Mouse (Mus musculus): ENCODE measurements at regions not wholly inside any gene's neighbourhood (a gene's known extent, or its start where the extent isn't known, plus 50 kb on each side); places are given as distances from the start of the nearest gene placed in this dataset.
A peak's percentile ranks its signal among the peaks of the same experiment; 100 is the strongest.
"Not testable (repeated sequence)": the region's sequence is repeated elsewhere in the genome, so short reads cannot be mapped to it uniquely, and the experiment has no call there.

DNA sequence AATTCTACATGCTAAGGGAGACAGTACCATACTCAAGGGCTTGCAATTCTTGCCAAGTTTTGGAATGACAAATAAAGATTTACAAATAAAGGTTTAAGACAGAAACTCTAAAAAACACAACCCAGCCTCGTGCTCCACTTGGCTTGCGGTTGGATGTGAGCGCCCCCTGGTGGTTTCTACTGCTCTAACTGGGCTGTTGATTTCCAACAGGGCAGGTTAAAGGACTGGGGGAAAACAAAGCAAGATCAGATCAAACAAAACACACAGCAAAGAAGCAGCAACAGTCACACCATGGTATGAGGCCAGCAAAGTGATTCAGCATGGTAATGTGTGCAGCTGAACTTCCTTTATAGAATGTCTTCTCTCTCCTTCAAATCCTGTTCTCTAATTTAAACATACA is 339.2 kb downstream of the Adam3 start:
- H3K9me3 ChIP-seq (replicated peaks), result no peaks in the 10 kb centered on the region
- no peak overlapping the region for H3K9ac ChIP-seq
- ATAC-seq (ENCODE audit: low FRiP score), result no peak
- no peak overlapping the region for H3K4me2 ChIP-seq (replicated peaks)
- 10% methylated on average over 3 of the region's 3 CpGs for WGBS
- H3K4me3 ChIP-seq, result no peak overlapping the region
- H3K27me3 ChIP-seq, result no peaks in the 10 kb centered on the region
- H3K27ac ChIP-seq, result no peak overlapping the region
- H3K4me1 ChIP-seq, result 0 out of 2 replicates have a peak, but pooled peaks cover 2% of the 10 kb centered on the region
- no peaks in the 10 kb centered on the region for H3K36me3 ChIP-seq

DNA sequence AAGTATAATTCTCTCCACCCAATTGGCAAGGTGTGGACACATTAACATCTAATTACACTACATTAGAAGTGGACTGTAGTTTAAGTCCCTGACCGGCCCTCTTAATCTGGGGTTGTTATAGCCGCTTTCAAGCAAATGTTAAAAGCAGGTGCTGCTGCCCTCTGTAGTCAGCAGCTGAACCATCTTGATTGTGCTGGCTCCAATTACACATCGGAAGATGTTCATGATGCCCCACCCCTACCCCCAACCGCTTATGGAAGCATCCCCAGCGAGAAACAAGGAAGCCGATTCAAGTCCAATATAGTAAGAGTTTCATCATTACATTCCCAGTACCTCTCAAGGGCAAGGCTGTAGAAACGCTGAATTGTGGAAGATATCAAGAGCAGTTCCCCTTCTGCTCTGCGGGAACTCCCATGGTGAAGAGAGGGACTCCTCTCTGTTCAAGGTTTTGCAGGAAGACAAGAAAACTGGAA is 341.7 kb downstream of the Adam3 start:
- Histone ChIP-seq H3K36me3 (no peaks in the 10 kb centered on the region), H3K4me1 (0 out of 2 replicates have a peak, but pooled peaks cover 2% of the 10 kb centered on the region), H3K9ac (no peak overlapping the region), H3K4me2 (replicated peaks) (no peak overlapping the region), H3K9me3 (replicated peaks) (no peaks in the 10 kb centered on the region; the same call in 1 of the 2 replicates), H3K27me3 (no peaks in the 10 kb centered on the region), H3K4me3 (no peak overlapping the region), H3K27ac (no peak overlapping the region)
- WGBS, result 75% methylated on average over 8 of the region's 8 CpGs
- no peak for ATAC-seq (ENCODE audit: low FRiP score)

DNA sequence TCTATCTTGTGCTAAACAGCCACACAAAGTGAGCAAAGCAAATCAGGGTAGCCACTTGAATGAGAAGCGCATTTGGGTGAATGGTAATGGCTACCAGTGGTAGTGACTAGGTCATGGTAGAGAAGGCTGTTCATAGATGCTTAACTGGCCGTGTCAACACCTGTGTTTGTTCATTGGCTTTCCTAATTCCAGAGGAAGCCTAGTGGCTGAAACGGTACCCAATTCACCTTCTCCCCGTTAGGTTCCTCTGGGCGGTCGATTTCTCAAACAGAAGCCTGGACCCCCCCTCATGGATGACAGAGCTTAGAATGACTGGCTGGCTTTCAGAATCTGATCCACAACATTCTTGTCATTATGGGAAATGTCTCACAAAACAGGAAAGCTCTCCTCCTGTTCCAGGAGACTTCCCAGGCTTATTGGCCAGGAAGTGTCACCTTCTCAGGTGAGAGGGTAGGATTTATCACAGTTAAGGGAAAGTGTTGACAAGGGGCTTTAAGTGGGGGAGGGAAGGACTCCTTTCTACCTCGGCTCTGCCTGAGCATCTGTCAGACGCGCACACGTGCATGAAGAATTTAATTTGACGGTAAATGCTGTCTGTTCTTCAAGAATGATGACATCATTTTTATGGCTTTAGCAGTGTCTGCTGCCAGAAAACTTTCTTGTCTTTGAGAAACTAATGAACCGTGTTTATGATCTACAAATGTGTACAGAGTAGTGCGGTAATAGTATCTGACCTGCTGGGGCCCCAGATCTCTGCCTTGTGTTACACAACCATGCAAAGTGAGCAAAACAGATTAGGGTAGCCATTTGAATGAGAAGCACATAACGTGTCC is 342.3 kb downstream of the Adam3 start:
- Histone ChIP-seq H3K4me3 (no peak overlapping the region), H3K27ac (no peak overlapping the region), H3K9ac (no peak overlapping the region), H3K27me3 (no peaks in the 10 kb centered on the region), H3K9me3 (replicated peaks) (no peaks in the 10 kb centered on the region; the same call in 1 of the 2 replicates), H3K4me1 (0 out of 2 replicates have a peak, but pooled peaks cover 2% of the 10 kb centered on the region), H3K36me3 (no peaks in the 10 kb centered on the region), H3K4me2 (replicated peaks) (no peak overlapping the region)
- peak; percentile 8; the same call in 1 of the 2 replicates for ATAC-seq (ENCODE audit: low FRiP score)
- 80% methylated on average over 14 of the region's 14 CpGs for WGBS

DNA sequence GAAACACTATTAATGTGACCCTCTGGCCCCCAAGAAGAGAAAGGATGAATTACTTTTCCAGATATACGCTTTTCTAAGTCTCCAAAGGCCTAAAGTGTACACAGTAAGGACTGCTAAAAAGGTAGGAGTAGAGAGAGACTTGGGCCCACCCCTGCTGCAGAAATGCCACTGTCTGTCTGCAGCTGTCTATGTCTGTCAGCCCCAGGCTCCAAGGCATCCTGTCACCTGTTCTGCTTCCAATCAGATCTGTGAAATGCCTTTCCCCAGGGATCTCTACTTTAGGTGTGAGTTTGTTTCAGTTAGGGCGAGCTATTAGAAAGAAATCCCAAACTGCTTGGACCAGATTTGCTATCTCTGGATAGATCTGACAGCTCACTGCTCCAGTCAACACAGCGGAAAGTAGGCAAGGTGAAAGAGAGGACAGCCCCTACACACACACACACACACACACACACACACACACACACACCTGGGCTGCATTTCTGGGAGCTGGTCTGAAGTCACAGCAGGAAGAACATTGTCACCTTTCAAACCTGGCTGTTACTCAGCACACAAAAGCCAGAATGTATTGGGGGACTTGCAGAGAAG is 343.9 kb downstream of the Adam3 start:
- H3K36me3 ChIP-seq, result no peaks in the 10 kb centered on the region
- no peaks in the 10 kb centered on the region for H3K27me3 ChIP-seq
- 83% methylated on average over 3 of the region's 3 CpGs for WGBS
- no peak for ATAC-seq (ENCODE audit: low FRiP score)
- no peak overlapping the region for H3K4me3 ChIP-seq
- H3K4me2 ChIP-seq (replicated peaks), result no peak overlapping the region
- H3K9me3 ChIP-seq (replicated peaks), result no peaks in the 10 kb centered on the region; the same call in 1 of the 2 replicates
- H3K4me1 ChIP-seq, result 0 out of 2 replicates have a peak, but pooled peaks cover 2% of the 10 kb centered on the region
- H3K27ac ChIP-seq, result no peak overlapping the region
- H3K9ac ChIP-seq, result no peak overlapping the region

DNA sequence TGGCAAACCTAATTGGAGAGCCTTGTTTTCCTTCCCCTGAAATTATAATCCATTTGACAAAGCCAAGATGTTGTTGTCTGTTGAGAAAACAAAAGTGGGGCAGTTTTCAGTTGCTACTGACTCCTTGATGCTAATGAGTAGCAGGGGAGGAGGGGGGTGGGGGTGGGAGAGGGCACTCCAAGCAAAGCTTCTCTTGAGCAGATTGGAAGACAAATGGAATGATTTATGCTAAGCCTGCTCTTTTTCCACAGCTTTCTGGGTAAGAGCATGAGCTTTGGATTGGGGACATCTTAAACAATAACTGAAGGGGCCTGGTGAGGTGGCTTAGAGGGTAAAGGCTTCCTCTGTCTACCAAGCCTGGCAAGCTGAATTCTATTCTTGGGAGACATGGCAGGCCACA is 347.6 kb downstream of the Adam3 start:
- Histone ChIP-seq H3K4me1 (0 out of 2 replicates have a peak, but pooled peaks cover 1% of the 10 kb centered on the region), H3K9me3 (replicated peaks) (no peaks in the 10 kb centered on the region; the same call in 1 of the 2 replicates), H3K36me3 (no peaks in the 10 kb centered on the region), H3K9ac (no peak overlapping the region), H3K4me2 (replicated peaks) (no peak overlapping the region), H3K27me3 (no peaks in the 10 kb centered on the region), H3K4me3 (no peak overlapping the region), H3K27ac (no peak overlapping the region)
- ATAC-seq (ENCODE audit: low FRiP score), result no peak

DNA sequence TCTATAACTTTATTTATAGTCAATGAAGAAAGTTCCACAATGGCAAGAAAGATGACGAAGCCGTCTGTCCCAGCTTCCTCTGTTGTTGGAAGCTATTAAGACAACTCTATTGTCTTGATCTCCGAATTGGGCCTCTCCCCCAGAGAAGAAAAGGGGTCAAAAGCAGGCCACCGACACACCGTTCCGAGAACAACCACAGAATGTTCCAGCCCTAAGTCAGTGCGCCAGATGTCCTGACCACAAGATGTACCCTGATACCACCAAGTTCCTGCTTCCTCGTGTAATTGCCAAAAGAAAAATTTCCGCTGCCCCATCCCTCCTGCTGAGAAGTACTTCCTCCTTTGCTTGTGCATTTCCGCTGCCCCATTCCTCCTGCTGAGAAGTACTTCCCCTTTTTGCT is 348.8 kb downstream of the Adam3 start:
- H3K4me1 ChIP-seq; H3K4me3 ChIP-seq; H3K9ac ChIP-seq; H3K36me3 ChIP-seq; H3K27me3 ChIP-seq; H3K4me2 ChIP-seq (replicated peaks); H3K27ac ChIP-seq; ATAC-seq (ENCODE audit: low FRiP score); H3K9me3 ChIP-seq (replicated peaks): not testable (repeated sequence)
- WGBS, result 83% methylated on average over 10 of the region's 10 CpGs

DNA sequence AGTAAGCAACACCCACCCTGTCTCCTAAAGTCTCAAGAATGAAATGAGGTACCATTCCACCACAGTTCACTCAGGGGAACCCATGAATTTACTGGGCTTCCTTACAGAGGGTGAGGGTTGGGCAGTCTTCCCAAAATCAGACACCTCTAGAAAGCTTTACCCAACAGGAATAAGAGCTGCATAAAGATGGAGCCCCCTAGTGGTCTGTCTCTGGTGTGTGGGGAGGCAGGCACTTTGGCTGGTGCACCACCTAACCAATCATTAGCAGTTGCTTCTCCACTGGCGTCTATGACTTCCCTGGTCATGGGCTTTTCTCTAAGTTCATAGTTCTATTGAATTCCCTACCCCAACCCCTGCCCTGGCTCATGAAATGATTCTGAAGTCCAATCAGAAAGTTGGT is 351.1 kb downstream of the Adam3 start:
- ATAC-seq (ENCODE audit: low FRiP score), result no peak
- 93% methylated on average over 1 of the region's 1 CpGs for WGBS
- no peaks in the 10 kb centered on the region for H3K36me3 ChIP-seq
- H3K4me1 ChIP-seq, result no peaks in the 10 kb centered on the region
- H3K27ac ChIP-seq, result no peak overlapping the region
- no peak overlapping the region for H3K4me3 ChIP-seq
- H3K4me2 ChIP-seq (replicated peaks), result no peak overlapping the region
- no peaks in the 10 kb centered on the region for H3K27me3 ChIP-seq
- H3K9ac ChIP-seq, result no peak overlapping the region
- no peaks in the 10 kb centered on the region for H3K9me3 ChIP-seq (replicated peaks)

DNA sequence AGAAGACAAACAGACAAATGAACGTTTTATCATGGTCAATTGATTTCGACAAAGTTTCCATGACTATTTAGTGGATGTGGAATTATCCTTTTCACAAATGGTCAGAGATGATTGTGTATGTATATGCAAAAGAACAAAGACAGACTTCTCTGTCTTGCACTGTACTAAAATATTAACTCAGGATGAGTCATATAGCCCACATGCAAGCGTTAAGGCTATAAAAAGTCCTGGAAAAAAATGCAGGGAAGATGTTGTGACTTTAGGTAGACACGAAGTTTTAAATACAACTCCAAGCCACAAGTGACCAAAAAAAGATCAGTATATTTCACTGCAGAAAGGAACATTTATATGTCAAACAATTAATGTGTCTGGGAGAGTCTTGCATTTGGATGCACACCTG is 353.6 kb downstream of the Adam3 start:
- Histone ChIP-seq H3K9me3 (replicated peaks) (no peaks in the 10 kb centered on the region), H3K36me3 (no peaks in the 10 kb centered on the region), H3K4me3 (no peak overlapping the region), H3K4me2 (replicated peaks) (no peak overlapping the region), H3K4me1 (no peaks in the 10 kb centered on the region), H3K27me3 (no peaks in the 10 kb centered on the region), H3K9ac (no peak overlapping the region), H3K27ac (no peak overlapping the region)
- 87% methylated on average over 4 of the region's 4 CpGs for WGBS
- no peak for ATAC-seq (ENCODE audit: low FRiP score)

DNA sequence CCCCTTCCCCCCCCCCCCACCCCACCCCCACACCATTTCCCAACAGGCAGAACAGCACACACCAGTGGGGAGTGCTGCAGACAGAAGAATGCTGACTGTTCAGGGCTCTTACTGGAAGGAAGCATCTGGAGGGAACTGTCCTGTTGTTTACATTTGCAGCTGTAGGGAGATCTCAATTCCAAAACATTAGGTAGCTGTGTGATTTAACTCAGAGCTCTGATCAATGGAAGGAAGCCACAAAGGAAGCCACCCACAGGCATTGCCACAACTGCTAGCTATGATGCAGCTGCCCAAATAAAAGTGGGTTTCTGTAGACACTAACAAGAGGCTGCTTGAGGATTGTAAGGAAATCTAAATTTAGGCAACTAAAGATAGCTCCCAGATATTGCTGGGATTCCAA is 359.7 kb downstream of the Adam3 start:
- Histone ChIP-seq H3K27me3 (no peaks in the 10 kb centered on the region), H3K9me3 (replicated peaks) (no peaks in the 10 kb centered on the region), H3K4me1 (0 out of 2 replicates have a peak, but pooled peaks cover 2% of the 10 kb centered on the region), H3K36me3 (no peaks in the 10 kb centered on the region), H3K9ac (no peak overlapping the region), H3K27ac (no peak overlapping the region), H3K4me3 (no peak overlapping the region), H3K4me2 (replicated peaks) (no peak overlapping the region)
- no peak for ATAC-seq (ENCODE audit: low FRiP score)

DNA sequence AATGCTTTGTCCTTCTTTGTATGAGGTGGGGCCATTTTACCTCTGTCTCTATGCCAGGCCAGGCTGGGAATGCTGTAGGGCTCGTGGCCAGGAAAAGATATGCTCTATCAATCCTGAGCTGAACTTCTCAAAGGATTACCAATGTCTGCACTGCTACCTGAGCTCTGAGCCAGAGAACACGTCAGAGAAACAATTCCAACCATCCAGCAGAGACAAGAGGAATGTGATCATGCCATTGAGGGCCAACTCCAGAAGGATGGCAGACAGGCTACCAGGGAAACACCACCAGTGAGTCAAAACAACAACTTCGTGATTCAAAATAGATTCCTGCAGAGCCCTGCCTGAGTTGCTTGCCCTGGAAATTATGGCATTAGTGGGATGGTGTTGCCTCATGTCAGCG is 361.0 kb downstream of the Adam3 start:
- Histone ChIP-seq H3K36me3 (no peaks in the 10 kb centered on the region), H3K4me3 (no peak overlapping the region), H3K27me3 (no peaks in the 10 kb centered on the region), H3K27ac (no peak overlapping the region), H3K9me3 (replicated peaks) (no peaks in the 10 kb centered on the region), H3K4me1 (0 out of 2 replicates have a peak, but pooled peaks cover 2% of the 10 kb centered on the region), H3K4me2 (replicated peaks) (no peak overlapping the region), H3K9ac (no peak overlapping the region)
- ATAC-seq (ENCODE audit: low FRiP score), result no peak
- WGBS, result 73% methylated on average over 4 of the region's 4 CpGs

DNA sequence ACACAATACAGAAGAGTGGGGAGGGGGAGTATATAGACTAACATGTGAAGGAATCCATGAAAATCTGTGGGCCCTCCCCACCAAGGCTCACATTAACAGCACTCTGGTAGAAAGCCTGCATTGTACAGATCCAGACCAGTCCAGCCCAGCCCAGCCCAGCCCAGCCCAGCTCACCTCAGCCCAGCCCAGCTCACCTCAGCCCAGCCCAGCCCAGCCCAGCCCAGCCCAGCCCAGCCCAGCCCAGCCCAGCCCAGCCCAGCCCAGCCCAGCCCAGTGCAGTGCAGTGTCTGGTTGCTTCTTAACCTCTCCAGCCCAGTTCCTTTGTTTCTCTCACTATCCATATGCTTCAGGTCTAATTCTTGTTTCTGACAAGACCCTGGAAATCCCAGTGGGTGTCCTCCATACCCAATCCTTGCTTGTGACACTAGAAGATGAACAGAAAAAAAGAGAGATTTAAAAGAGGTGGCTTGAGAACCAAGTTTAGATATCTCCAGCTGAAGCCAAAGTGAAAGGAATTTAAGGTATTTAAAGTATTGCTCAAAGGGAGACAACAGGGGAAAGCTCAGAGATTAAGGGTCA is 366.5 kb downstream of the Adam3 start:
- ATAC-seq (ENCODE audit: low FRiP score), result no peak
- Histone ChIP-seq H3K9me3 (replicated peaks) (no peaks in the 10 kb centered on the region), H3K4me1 (no peaks in the 10 kb centered on the region), H3K4me2 (replicated peaks) (no peak overlapping the region), H3K27ac (no peak overlapping the region), H3K9ac (no peak overlapping the region), H3K4me3 (no peak overlapping the region), H3K27me3 (no peaks in the 10 kb centered on the region), H3K36me3 (no peaks in the 10 kb centered on the region)

DNA sequence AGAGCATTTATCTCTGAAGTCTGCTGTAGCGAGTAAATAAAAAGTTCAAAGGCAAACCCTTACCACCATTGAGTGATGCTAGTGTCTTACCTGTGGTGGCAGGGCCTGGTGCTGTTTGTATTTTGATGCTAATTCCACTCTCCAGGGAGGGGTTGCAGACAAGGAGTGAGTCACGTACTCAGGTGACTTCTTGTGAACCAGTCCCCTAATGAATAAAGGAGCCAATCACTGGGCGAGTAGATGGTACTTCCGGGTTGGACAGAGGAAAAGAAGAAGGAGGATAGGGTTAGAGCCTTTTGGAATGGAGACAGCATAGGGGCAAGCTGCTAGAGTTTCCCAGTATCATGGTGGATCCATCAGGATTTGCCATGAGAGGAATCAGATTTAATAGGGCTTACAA is 370.5 kb downstream of the Adam3 start:
- H3K9ac ChIP-seq, result no peak overlapping the region
- H3K27me3 ChIP-seq, result no peaks in the 10 kb centered on the region
- H3K27ac ChIP-seq, result no peak overlapping the region
- ATAC-seq (ENCODE audit: low FRiP score), result no peak
- H3K4me3 ChIP-seq, result no peak overlapping the region
- 0 out of 2 replicates have a peak, but pooled peaks cover 2% of the 10 kb centered on the region for H3K4me1 ChIP-seq
- H3K4me2 ChIP-seq (replicated peaks), result no peak overlapping the region
- 87% methylated on average over 4 of the region's 4 CpGs for WGBS
- H3K9me3 ChIP-seq (replicated peaks), result no peaks in the 10 kb centered on the region
- H3K36me3 ChIP-seq, result no peaks in the 10 kb centered on the region
